Mouse (Mus musculus) heart, embryonic 16.5 days (tissue): ENCODE data around the gene Sos2. TPM values are rescaled to one million over a fixed set of nuclear protein-coding genes. Genes with fewer than 3 reads are reported as not detected.
A peak's percentile ranks its signal among the peaks of the same experiment; 100 is the strongest.
"Not testable (repeated sequence)": the region's sequence is repeated elsewhere in the genome, so short reads cannot be mapped to it uniquely, and the experiment has no call there.

Source experiments
- ATAC-seq: fragments of 200-750 bp; cut with Nextera tagmentation; replicated peaks from 2 replicates; pipeline ENCODE4 v1.8.0; 2017; ENCODE audit warnings: moderate number of reproducible peaks; ENCODE audit not compliant: insufficient read depth, low FRiP score; ENCODE audit errors: extremely low read depth
- H3K27ac ChIP-seq: fragments of 300-500 bp; sonication (generic); 2 replicates; pipeline ENCODE4 v1.5.1; 2014; ENCODE audit warnings: mild to moderate bottlenecking, low read length, control low read depth, moderate library complexity
- H3K27me3 ChIP-seq: fragments of 300-500 bp; sonication (generic); 2 replicates; pipeline ENCODE4 v1.6.1; 2014; ENCODE audit warnings: low read length, mixed read lengths; ENCODE audit not compliant: control insufficient read depth, insufficient read depth
- H3K36me3 ChIP-seq: fragments of 300-500 bp; sonication (generic); 2 replicates; pipeline ENCODE4 v1.6.1; 2014; ENCODE audit not compliant: control insufficient read depth, insufficient read depth
- H3K4me1 ChIP-seq: fragments of 300-500 bp; sonication (generic); 2 replicates; pipeline ENCODE4 v1.6.1; 2014; ENCODE audit warnings: low read length, mixed read lengths; ENCODE audit not compliant: control insufficient read depth, insufficient read depth
- H3K4me2 ChIP-seq: fragments of 300-500 bp; sonication (generic); 2 replicates; pipeline ENCODE4 v1.6.1; 2014; ENCODE audit warnings: low read depth, mild to moderate bottlenecking, control low read depth, low read length
- H3K4me3 ChIP-seq: fragments of 300-500 bp; sonication (generic); 2 replicates; pipeline ENCODE4 v1.5.1; 2014; ENCODE audit warnings: mild to moderate bottlenecking, control low read depth, low read length
- H3K9ac ChIP-seq: fragments of 300-500 bp; sonication (generic); 2 replicates; pipeline ENCODE4 v1.6.1; 2014; ENCODE audit warnings: low read length, control low read depth
- H3K9me3 ChIP-seq: fragments of 300-500 bp; sonication (generic); replicated peaks from 2 replicates; pipeline ENCODE4 v1.6.1; 2016; ENCODE audit warnings: low read length; ENCODE audit not compliant: control insufficient read depth
- WGBS: fragments of 180-500 bp; shearing (Covaris S2); extraction: QIAGEN DNeasy Blood & Tissue Kit; methylation state at CpG from one replicate; pipeline ENCODE4 v1.1.7; 2014; 5-methylcytosine and 5-hydroxymethylcytosine counted together
- polyA plus RNA-seq: library from polyadenylated mRNA; unstranded; fragments of >200 nt; fragmentation: Nextera tagmentation; extraction: Ambion mirVana; gene quantifications from 2 replicates; pipeline ENCODE4 v1.2.1, GENCODE M21; 2015

The Sos2 gene
- polyA plus RNA-seq, 1 experiment from 2014 or later: 7.6 TPM

DNA sequence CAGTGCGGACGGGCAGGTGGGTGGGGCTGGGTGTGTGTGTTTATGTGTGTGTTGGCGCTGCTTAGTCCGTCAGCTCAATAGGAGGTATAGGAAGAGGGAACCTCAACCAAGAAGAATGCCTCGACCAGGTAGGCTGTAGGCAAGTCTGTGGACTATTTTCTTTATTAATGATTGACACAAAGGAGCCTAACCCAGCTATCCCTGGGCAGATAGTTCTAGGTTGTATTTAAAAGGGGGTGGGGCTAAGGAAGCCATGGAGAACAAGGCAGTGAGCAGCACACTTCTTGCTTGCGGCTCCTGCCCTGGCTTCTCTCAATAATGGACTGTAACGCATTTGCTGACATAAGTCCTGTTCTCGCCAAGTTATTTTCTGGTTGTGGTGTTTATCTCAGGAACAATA lies 32.1 kb downstream of the Sos2 start:
- no peaks in the 10 kb centered on the region for H3K27me3 ChIP-seq
- H3K4me1 ChIP-seq: peaks cover 10% of the 10 kb centered on the region
- no peaks in the 10 kb centered on the region; the same call in 1 of the 2 replicates for H3K9me3 ChIP-seq
- no peak overlapping the region for H3K4me2 ChIP-seq
- H3K9ac ChIP-seq: no peak overlapping the region
- H3K36me3 ChIP-seq: peaks cover 20% of the 10 kb centered on the region
- no peak for ATAC-seq
- H3K27ac ChIP-seq: no peak overlapping the region
- 93% methylated on average over 8 of the region's 8 CpGs for WGBS
- no peak overlapping the region for H3K4me3 ChIP-seq

GRCm38 (mm10) chr12:69645821-69646616 lies 35.6 kb downstream of the Sos2 start:
- H3K9me3 ChIP-seq: no peaks in the 10 kb centered on the region
- H3K4me2 ChIP-seq: no peak overlapping the region
- H3K27ac ChIP-seq: peak overlapping the region; percentile 45
- H3K4me1 ChIP-seq: peaks cover 10% of the 10 kb centered on the region
- peak; percentile 55 for ATAC-seq
- WGBS: 67% methylated on average over 8 of the region's 8 CpGs
- H3K27me3 ChIP-seq: no peaks in the 10 kb centered on the region
- H3K4me3 ChIP-seq: no peak overlapping the region
- H3K9ac ChIP-seq: no peak overlapping the region
- H3K36me3 ChIP-seq: peaks cover 10% of the 10 kb centered on the region

DNA sequence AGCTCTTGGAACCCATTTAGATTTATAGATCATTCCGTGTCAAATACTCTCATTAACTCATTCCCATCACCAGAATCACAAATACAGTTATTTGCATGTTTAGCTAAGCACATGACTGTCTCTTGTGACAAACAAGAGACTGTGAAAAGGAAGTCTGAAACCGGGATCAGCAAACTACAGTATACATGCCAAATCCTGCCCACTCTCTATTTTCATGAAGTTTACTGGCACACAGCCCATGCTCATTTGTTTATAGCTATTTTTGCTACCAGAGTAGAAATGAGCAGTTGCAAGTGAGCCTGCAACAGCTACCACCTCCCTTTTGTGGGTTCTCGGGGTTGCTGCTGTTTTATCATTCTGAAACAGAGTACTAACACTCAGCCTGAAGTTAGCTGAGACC lies 36.8 kb downstream of the Sos2 start:
- ATAC-seq: 0 out of 2 replicates have a peak, but pooled peaks have one; percentile 52
- H3K27ac ChIP-seq: peak overlapping the region; percentile 68

GRCm38 (mm10) chr12:69642877-69643276 lies 38.8 kb downstream of the Sos2 start:
- no peaks in the 10 kb centered on the region for H3K27me3 ChIP-seq
- H3K4me2 ChIP-seq: no peak overlapping the region
- H3K9me3 ChIP-seq: no peaks in the 10 kb centered on the region
- WGBS: 91% methylated on average over 5 of the region's 5 CpGs
- H3K36me3 ChIP-seq: peaks cover 20% of the 10 kb centered on the region
- no peak overlapping the region for H3K4me3 ChIP-seq
- H3K4me1 ChIP-seq: peaks cover 10% of the 10 kb centered on the region
- no peak overlapping the region for H3K27ac ChIP-seq
- ATAC-seq: no peak
- no peak overlapping the region for H3K9ac ChIP-seq

More for the DNA sequence above, 36.8 kb downstream of the Sos2 start:
- H3K4me1 ChIP-seq: peaks cover 10% of the 10 kb centered on the region
- no peaks in the 10 kb centered on the region for H3K9me3 ChIP-seq
- H3K9ac ChIP-seq: peak overlapping the region; percentile 49
- peak overlapping the region; percentile 15; the same call in 1 of the 2 replicates for H3K4me2 ChIP-seq
- H3K27me3 ChIP-seq: no peaks in the 10 kb centered on the region
- WGBS: 39% methylated on average over 3 of the region's 3 CpGs
- H3K4me3 ChIP-seq: no peak overlapping the region
- peaks cover 10% of the 10 kb centered on the region for H3K36me3 ChIP-seq

DNA sequence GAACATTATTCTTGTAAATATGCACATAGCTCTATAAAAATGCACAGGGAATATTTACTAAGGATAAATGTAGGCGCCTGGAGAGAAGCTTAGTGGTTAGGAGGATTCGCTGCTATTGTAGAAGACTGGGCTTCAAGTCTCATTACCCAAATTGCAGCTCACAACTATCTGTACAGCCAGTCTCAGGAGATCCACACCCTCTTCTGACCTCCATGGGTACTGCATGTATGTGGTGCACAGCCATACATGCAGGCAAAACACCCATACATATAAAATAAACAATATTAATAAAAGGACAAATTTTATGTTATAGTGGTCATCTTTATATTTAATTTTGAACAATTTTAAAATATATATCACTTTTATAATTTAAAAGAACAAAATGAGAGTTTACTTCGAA lies 46.9 kb downstream of the Sos2 start:
- Histone ChIP-seq H3K9me3 (no peaks in the 10 kb centered on the region), H3K9ac (no peak overlapping the region), H3K27ac (no peak overlapping the region), H3K4me2 (no peak overlapping the region), H3K27me3 (no peaks in the 10 kb centered on the region), H3K4me1 (no peaks in the 10 kb centered on the region), H3K36me3 (peaks cover 13% of the 10 kb centered on the region), H3K4me3 (no peak overlapping the region)
- WGBS: 93% methylated on average over 3 of the region's 3 CpGs
- ATAC-seq: no peak

- H3K27ac ChIP-seq, ATAC-seq, H3K4me2 ChIP-seq, H3K9ac ChIP-seq, H3K27me3 ChIP-seq, H3K4me3 ChIP-seq, H3K9me3 ChIP-seq, H3K4me1 ChIP-seq: not testable (repeated sequence)
- peaks cover 17% of the 10 kb centered on the region for H3K36me3 ChIP-seq
- 60% methylated on average over 5 of the region's 5 CpGs for WGBS
Observed at GRCm38 (mm10) chr12:69618590-69618989, 63.1 kb downstream of the Sos2 start.

DNA sequence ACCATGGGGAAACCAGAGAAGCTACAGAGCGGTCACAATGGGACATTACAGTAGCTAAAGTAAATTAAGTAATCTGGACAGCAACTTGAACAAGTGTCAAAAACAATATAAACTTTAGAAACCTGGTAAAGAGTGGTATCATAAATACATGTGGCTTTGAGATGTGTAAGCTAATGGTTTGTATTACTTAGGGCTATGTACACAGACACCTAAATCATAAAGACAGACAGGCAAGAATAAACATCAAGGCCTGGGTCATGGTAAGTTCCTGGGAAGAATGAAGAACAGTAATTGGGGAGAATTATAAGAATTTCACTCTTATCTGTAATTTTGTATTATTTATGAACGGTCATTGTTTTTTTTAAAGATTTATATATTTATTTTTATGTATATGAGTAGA lies 77.3 kb downstream of the Sos2 start:
- Histone ChIP-seq H3K27ac (no peak overlapping the region), H3K27me3 (no peaks in the 10 kb centered on the region), H3K4me2 (no peak overlapping the region), H3K4me3 (no peak overlapping the region), H3K9me3 (no peaks in the 10 kb centered on the region), H3K36me3 (peaks cover 13% of the 10 kb centered on the region), H3K9ac (no peak overlapping the region), H3K4me1 (no peaks in the 10 kb centered on the region)
- no peak for ATAC-seq
- WGBS: 95% methylated on average over 2 of the region's 2 CpGs

DNA sequence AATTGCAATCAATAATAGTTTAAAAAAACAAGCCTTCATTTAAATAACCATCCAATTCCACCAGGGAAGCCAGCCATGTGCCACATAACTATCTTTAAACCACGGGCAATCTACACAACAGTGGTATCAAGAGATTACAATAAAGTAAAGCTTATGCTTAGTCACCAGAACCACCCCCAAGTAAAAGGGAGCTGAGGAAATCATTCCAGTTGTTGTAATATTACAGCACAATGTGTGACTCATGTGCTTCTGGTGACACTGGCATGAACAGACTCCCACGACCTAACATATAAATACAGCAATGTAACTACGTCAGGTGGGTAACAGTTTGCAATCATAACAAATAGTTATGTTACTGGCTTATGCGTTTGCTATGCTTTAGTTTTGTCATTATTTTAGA lies 84.2 kb downstream of the Sos2 start:
- Histone ChIP-seq H3K27me3 (no peaks in the 10 kb centered on the region), H3K4me3 (no peak overlapping the region), H3K9me3 (no peaks in the 10 kb centered on the region), H3K9ac (no peak overlapping the region), H3K27ac (no peak overlapping the region), H3K4me1 (no peaks in the 10 kb centered on the region), H3K4me2 (no peak overlapping the region), H3K36me3 (peaks cover 3% of the 10 kb centered on the region; the same call in 1 of the 2 replicates)
- ATAC-seq: no peak
- WGBS: 89% methylated on average over 4 of the region's 4 CpGs

GRCm38 (mm10) chr12:69593130-69593529 lies 88.5 kb downstream of the Sos2 start:
- Histone ChIP-seq H3K4me3 (no peak overlapping the region), H3K9ac (no peak overlapping the region), H3K27ac (no peak overlapping the region), H3K4me1 (no peaks in the 10 kb centered on the region), H3K4me2 (no peak overlapping the region), H3K36me3 (peaks cover 13% of the 10 kb centered on the region), H3K27me3 (no peaks in the 10 kb centered on the region), H3K9me3 (no peaks in the 10 kb centered on the region)
- WGBS: 91% methylated on average over 5 of the region's 5 CpGs
- no peak for ATAC-seq
